Mouse (Mus musculus): ENCODE data around the gene C1qtnf2. TPM values are rescaled to one million over a fixed set of nuclear protein-coding genes. Genes with fewer than 3 reads are reported as not detected.

Gene C1qtnf2
- 1 to 10 TPM; 5.3 to 6.5 TPM for total RNA-seq (2021)

- peak in 1 of 2 experiments; percentile 75 for DNase-seq (ENCODE audit: extremely low spot score in 1 of 2, low spot score in 2 of 2)
- intact Hi-C loops (cut with DNase I) = no loop called here
Observed at GRCm38 (mm10) chr11:43474225-43474774, at the start of gene C1qtnf2. Gene C1qtnf2 (plus strand): TSS chr11:43474276.

- intact Hi-C loops (cut with DNase I) = no loop called here
- no peak for DNase-seq (ENCODE audit: extremely low spot score in 1 of 2, low spot score in 2 of 2)
Observed at GRCm38 (mm10) chr11:43424386-43424785, 49.7 kb upstream of the C1qtnf2 start.

GRCm38 (mm10) chr11:43425166-43425709 lies 48.8 kb upstream of the C1qtnf2 start:
- intact Hi-C loops (cut with DNase I) = no loop called here
- DNase-seq (ENCODE audit: extremely low spot score in 1 of 2, low spot score in 2 of 2) = no peak

- intact Hi-C loops (cut with DNase I) = no loop called here
- peak; percentile 61 to 86 for DNase-seq (ENCODE audit: extremely low spot score in 1 of 2, low spot score in 2 of 2)
Observed at GRCm38 (mm10) chr11:43425824-43426413, 48.2 kb upstream of the C1qtnf2 start, which contains the start of gene Pttg1. Gene Pttg1 (minus strand): TSS chr11:43426251.

- intact Hi-C loops (cut with DNase I) = no loop called here
- DNase-seq (ENCODE audit: extremely low spot score in 1 of 2, low spot score in 2 of 2) = no peak
Observed at GRCm38 (mm10) chr11:43426414-43426884, 47.6 kb upstream of the C1qtnf2 start.

- peak; percentile 71 to 87 for DNase-seq (ENCODE audit: extremely low spot score in 1 of 2, low spot score in 2 of 2)
- intact Hi-C loops (cut with DNase I) = no loop called here
Observed at GRCm38 (mm10) chr11:43433254-43434023, 40.6 kb upstream of the C1qtnf2 start, which contains the start of gene Slu7. Gene Slu7 (plus strand): TSS chr11:43433744.

- DNase-seq (ENCODE audit: extremely low spot score in 1 of 2, low spot score in 2 of 2) = no peak
- intact Hi-C loops (cut with DNase I) = no loop called here
Observed at GRCm38 (mm10) chr11:43434024-43434407, 40.1 kb upstream of the C1qtnf2 start.

- intact Hi-C loops (cut with DNase I) = no loop called here
- no peak for DNase-seq (ENCODE audit: extremely low spot score in 1 of 2, low spot score in 2 of 2)
Observed at GRCm38 (mm10) chr11:43441121-43441520, 33.0 kb upstream of the C1qtnf2 start.

- intact Hi-C loops (cut with DNase I) = no loop called here
- no peak for DNase-seq (ENCODE audit: extremely low spot score in 1 of 2, low spot score in 2 of 2)
Observed at GRCm38 (mm10) chr11:43443183-43443582, 30.9 kb upstream of the C1qtnf2 start.

GRCm38 (mm10) chr11:43449916-43450315 lies 24.2 kb upstream of the C1qtnf2 start:
- intact Hi-C loops (cut with DNase I) = loop anchor here (5.0 kb wide), 1 partner anchor 287 kb away; no protein-coding TSS in a partner anchor
- DNase-seq (ENCODE audit: extremely low spot score in 1 of 2, low spot score in 2 of 2) = no peak

- intact Hi-C loops (cut with DNase I) = no loop called here
- DNase-seq (ENCODE audit: extremely low spot score in 1 of 2, low spot score in 2 of 2) = no peak
Observed at GRCm38 (mm10) chr11:43451322-43451721, 22.8 kb upstream of the C1qtnf2 start.

- intact Hi-C loops (cut with DNase I) = loop anchor here (2.0 kb wide), 1 partner anchor 41 kb away; no protein-coding TSS in a partner anchor
- DNase-seq (ENCODE audit: extremely low spot score in 1 of 2, low spot score in 2 of 2) = no peak
Observed at GRCm38 (mm10) chr11:43452266-43452665, 21.8 kb upstream of the C1qtnf2 start.

GRCm38 (mm10) chr11:43463204-43463603 lies 10.9 kb upstream of the C1qtnf2 start:
- intact Hi-C loops (cut with DNase I) = no loop called here

GRCm38 (mm10) chr11:43470118-43470517 lies 4.0 kb upstream of the C1qtnf2 start:
- no peak for DNase-seq (ENCODE audit: extremely low spot score in 1 of 2, low spot score in 2 of 2)
- intact Hi-C loops (cut with DNase I) = no loop called here

More at GRCm38 (mm10) chr11:43463204-43463603, 10.9 kb upstream of the C1qtnf2 start:
- no peak for DNase-seq (ENCODE audit: extremely low spot score in 1 of 2, low spot score in 2 of 2)

GRCm38 (mm10) chr11:43470881-43471820 lies 2.9 kb upstream of the C1qtnf2 start:
- DNase-seq (ENCODE audit: extremely low spot score in 1 of 2, low spot score in 2 of 2) = no peak
- intact Hi-C loops (cut with DNase I) = no loop called here

GRCm38 (mm10) chr11:43473115-43473514 lies 961 bp upstream of the C1qtnf2 start:
- no peak for DNase-seq (ENCODE audit: extremely low spot score in 1 of 2, low spot score in 2 of 2)
- intact Hi-C loops (cut with DNase I) = no loop called here

GRCm38 (mm10) chr11:43473635-43474224 lies 346 bp upstream of the C1qtnf2 start:
- intact Hi-C loops (cut with DNase I) = no loop called here
- DNase-seq (ENCODE audit: extremely low spot score in 1 of 2, low spot score in 2 of 2) = no peak

- intact Hi-C loops (cut with DNase I) = no loop called here
- DNase-seq (ENCODE audit: extremely low spot score in 1 of 2, low spot score in 2 of 2) = no peak
Observed at GRCm38 (mm10) chr11:43479376-43479775, 5.3 kb downstream of the C1qtnf2 start.
